Mouse (Mus musculus) megakaryocyte, embryonic 14.5 days (primary cell): ENCODE results near the gene Arid5b.

Experiments
- FLI1 ChIP-seq: IDR thresholded peaks from 2 replicates; pipeline ENCODE4 v1.6.1; 2012; ENCODE audit warnings: low read length, inconsistent platforms, mixed read lengths
- GATA1 ChIP-seq: IDR thresholded peaks from 3 replicates; pipeline ENCODE4 v1.6.1; 2012; ENCODE audit warnings: mixed read lengths, low read length, inconsistent platforms, borderline replicate concordance

- TF ChIP-seq GATA1 = no peak
- TF ChIP-seq FLI1 = no peak
Observed at GRCm38 (mm10) chr10:68281076-68281774, 2.7 kb upstream of the Arid5b start.
